Mouse (Mus musculus): ENCODE results near the gene Zfp738. TPM values are rescaled to one million over a fixed set of nuclear protein-coding genes. Genes with fewer than 3 reads are reported as not detected.

Gene Zfp738
- total RNA-seq, 2 experiments from 2014 or later: 23.5 to 24.2 TPM

Other genes with a start within 250 kb of the Zfp738 start
- gene Zfp874a, start 235.4 kb downstream of the Zfp738 start, total RNA-seq (2021): 10 to 100 TPM; 11.0 to 12.4 TPM
- 10 to 100 TPM; 14.5 to 15.9 TPM for gene Zfp874b, start 202.8 kb downstream of the Zfp738 start, total RNA-seq (2021)
- 1 to 10 TPM; 6.3 to 8.7 TPM for gene Zfp58, start 186.5 kb downstream of the Zfp738 start, total RNA-seq (2021)
- gene Gm26965, start 160.9 kb downstream of the Zfp738 start, total RNA-seq (2021): under 1 TPM in 1 of 2 experiments, not detected in 1; 0.40 TPM
- 10 to 100 TPM; 23.0 to 24.8 TPM for gene Zfp87, start 160.9 kb downstream of the Zfp738 start, total RNA-seq (2021)
- gene Zfp748, start 133.2 kb downstream of the Zfp738 start, total RNA-seq (2021): 1 to 10 TPM; 9.3 to 9.8 TPM
- 1 to 10 TPM; 8.7 to 9.2 TPM for gene Zfp729b, start 77.4 kb downstream of the Zfp738 start, total RNA-seq (2021)
- gene Gm49345, start 49.3 kb downstream of the Zfp738 start, total RNA-seq (2021): 1 to 10 TPM; 1.1 TPM
- gene Zfp729a, start 49.3 kb downstream of the Zfp738 start, total RNA-seq (2021): 1 to 10 TPM; 7.2 to 9.8 TPM
- 10 to 100 TPM; 13.2 to 13.7 TPM for gene Zfp65, start 42.1 kb upstream of the Zfp738 start, total RNA-seq (2021)
- 1 to 10 TPM; 5.0 to 5.8 TPM for gene Zfp85, start 68.2 kb upstream of the Zfp738 start, total RNA-seq (2021)
- gene Zfp493, start 92.6 kb upstream of the Zfp738 start, total RNA-seq (2021): 1 to 10 TPM; 3.6 to 5.5 TPM
- 1 to 10 TPM; 5.8 to 7.2 TPM for gene Zfp273, start 126.7 kb upstream of the Zfp738 start, total RNA-seq (2021)
- 10 to 100 TPM in 1 of 2 experiments, 1 to 10 TPM in 1; 7.0 to 10.2 TPM for gene Gm10037, start 144.0 kb upstream of the Zfp738 start, total RNA-seq (2021)
- not detected for gene BC048507, start 176.3 kb upstream of the Zfp738 start, total RNA-seq (2021)

All from left cerebral cortex, postnatal 14 days (tissue).